Mouse (Mus musculus) adrenal gland, postnatal 4 days (tissue): ENCODE data around the gene Lrrfip1. TPM values are rescaled to one million over a fixed set of nuclear protein-coding genes. Genes with fewer than 3 reads are reported as not detected.

ENCODE experiments used
- DNase-seq, 2 experiments: peaks; one replicate each; pipeline ENCODE4 v3.0.0; 2021 to 2022; ENCODE audit warnings: low spot score in 2 of 2, mixed read lengths in 2 of 2
- total RNA-seq, 2 experiments: library from RNA; stranded (reverse); gene quantifications; 2 replicates each; pipeline ENCODE4 v1.2.3; 2021

The Lrrfip1 gene
- total RNA-seq, 2 experiments from 2014 or later = 54.7 to 56.7 TPM

- no peak for DNase-seq
Measured at GRCm38 (mm10) chr1:91112606-91113005, 114.1 kb downstream of the Lrrfip1 start.

- DNase-seq = no peak
Measured at GRCm38 (mm10) chr1:91122121-91122520, 123.6 kb downstream of the Lrrfip1 start.

GRCm38 (mm10) chr1:91123004-91123403, 124.5 kb downstream of the Lrrfip1 start:
- DNase-seq = no peak

- no peak for DNase-seq
Measured at GRCm38 (mm10) chr1:91123466-91123865, 124.9 kb downstream of the Lrrfip1 start.

- no peak for DNase-seq
Measured at GRCm38 (mm10) chr1:91128849-91129248, 130.3 kb downstream of the Lrrfip1 start.

- DNase-seq = no peak
Measured at GRCm38 (mm10) chr1:91137036-91137435, 138.5 kb downstream of the Lrrfip1 start.

- DNase-seq = no peak
Measured at GRCm38 (mm10) chr1:91144813-91145212, 146.3 kb downstream of the Lrrfip1 start, which contains the start of gene Rbm44. Gene Rbm44, plus strand, starts transcription at chr1:91145089.

GRCm38 (mm10) chr1:91151509-91151908, 153.0 kb downstream of the Lrrfip1 start:
- DNase-seq = no peak

GRCm38 (mm10) chr1:91166798-91167197, 168.3 kb downstream of the Lrrfip1 start:
- DNase-seq = no peak

GRCm38 (mm10) chr1:91169157-91169556, 170.6 kb downstream of the Lrrfip1 start:
- no peak for DNase-seq

- DNase-seq = no peak
Measured at GRCm38 (mm10) chr1:91174796-91175195, 176.3 kb downstream of the Lrrfip1 start.

- no peak for DNase-seq
Measured at GRCm38 (mm10) chr1:91176026-91176425, 177.5 kb downstream of the Lrrfip1 start.

- no peak for DNase-seq
Measured at GRCm38 (mm10) chr1:91176871-91177270, 178.3 kb downstream of the Lrrfip1 start.

Other genes with a start within 250 kb of the Lrrfip1 start
- gene Col6a3, start 154.8 kb upstream of the Lrrfip1 start, total RNA-seq = 100 to 1,000 TPM; 124 to 131 TPM
- 1 to 10 TPM; 1.6 to 2.2 TPM for gene Mlph, start 83.7 kb upstream of the Lrrfip1 start, total RNA-seq
- gene Prlh, start 45.6 kb upstream of the Lrrfip1 start, total RNA-seq = not detected
- gene Rab17, start 29.1 kb upstream of the Lrrfip1 start, total RNA-seq = 1 to 10 TPM; 1.2 to 2.5 TPM
- 1 to 10 TPM in 1 of 2 experiments, under 1 TPM in 1; 0.11 to 1.1 TPM for gene Rbm44, start 146.4 kb downstream of the Lrrfip1 start, total RNA-seq
- 10 to 100 TPM in 1 of 2 experiments, 1 to 10 TPM in 1; 10.0 to 12.2 TPM for gene Ramp1, start 181.1 kb downstream of the Lrrfip1 start, total RNA-seq